Mouse (Mus musculus) gastrocnemius, adult 2 months (tissue): ENCODE measurements around the gene Pah. TPM values are rescaled to one million over a fixed set of nuclear protein-coding genes. Genes with fewer than 3 reads are reported as not detected.
A peak's percentile ranks its signal among the peaks of the same experiment; 100 is the strongest.

ENCODE experiments used
- DNase-seq: peaks from one replicate; pipeline ENCODE4 v3.0.0; 2022
- H3K27ac ChIP-seq: fragments of 200-600 bp; 2 replicates; pipeline ENCODE4 v1.8.1; 2022; ENCODE audit warnings: mild to moderate bottlenecking
- H3K4me3 ChIP-seq: fragments of 200-600 bp; 2 replicates; pipeline ENCODE4 v1.8.1; 2022; ENCODE audit warnings: mild to moderate bottlenecking, moderate library complexity
- CTCF ChIP-seq: fragments of 200-600 bp; IDR thresholded peaks from 2 replicates; pipeline ENCODE4 v1.8.1; 2022; ENCODE audit warnings: antibody characterized with exemption, mild to moderate bottlenecking, moderate library complexity
- intact Hi-C: fragments of 180-260 bp; cut with DNase I; formaldehyde crosslinking; loops from one replicate; pipeline ENCODE4 v1.15.1; 2025
- total RNA-seq, 2 experiments: library from RNA; stranded (reverse); gene quantifications; 2 replicates each; pipeline ENCODE4 v1.2.3; 2021

The Pah gene
- total RNA-seq, 2 experiments from 2014 or later = not detected

DNA sequence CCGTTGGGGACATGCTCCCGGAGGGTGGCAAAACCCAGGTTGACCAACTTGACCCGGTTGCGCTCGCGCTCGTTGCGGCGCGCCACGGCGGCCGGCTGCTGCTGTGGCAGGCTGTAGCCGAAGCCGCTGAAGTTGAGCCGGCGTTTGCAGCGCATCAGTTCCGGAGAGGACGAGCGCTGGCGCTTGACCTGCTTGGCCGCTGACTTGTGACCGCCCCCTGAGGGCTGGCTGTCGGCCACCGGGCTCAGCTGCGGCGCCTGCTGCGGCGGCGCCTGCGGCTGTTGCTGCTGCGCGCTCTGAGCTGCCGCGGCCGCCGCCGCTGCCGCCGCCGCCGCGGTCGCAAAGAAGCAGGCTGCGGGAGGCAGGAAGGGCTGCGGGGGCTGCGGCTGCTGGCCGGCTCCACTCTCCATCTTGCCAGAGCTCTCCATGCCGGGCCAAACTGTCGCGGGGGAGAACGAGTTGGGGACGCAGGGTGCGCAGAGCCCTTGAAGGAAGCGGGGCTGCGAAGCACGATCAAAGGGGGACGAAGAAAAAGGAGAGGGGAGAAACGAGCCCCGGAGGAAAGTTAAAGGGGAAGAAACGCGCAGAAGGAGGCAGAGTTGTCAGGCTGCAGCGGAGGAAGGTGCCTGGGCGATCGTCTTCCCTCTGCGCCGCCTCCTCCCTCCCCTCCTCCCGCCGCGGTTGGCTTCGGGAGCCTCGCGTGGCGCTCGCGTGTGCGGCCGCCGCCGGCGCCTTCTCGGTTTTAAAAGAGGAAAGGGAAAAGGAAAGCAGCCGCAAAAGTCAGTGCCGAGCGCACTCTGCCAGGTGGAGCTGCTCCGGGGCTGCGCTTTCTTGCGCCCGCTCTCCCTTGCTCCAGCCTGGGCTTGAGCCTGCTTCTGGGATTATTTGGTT lies 28.7 kb upstream of the Pah start:
- peak overlapping the region; percentile 70 for H3K4me3 ChIP-seq
- intact Hi-C loops = no loop called here
- peak; percentile 70 for DNase-seq
- H3K27ac ChIP-seq = no peak overlapping the region
- TF ChIP-seq CTCF = no peak

DNA sequence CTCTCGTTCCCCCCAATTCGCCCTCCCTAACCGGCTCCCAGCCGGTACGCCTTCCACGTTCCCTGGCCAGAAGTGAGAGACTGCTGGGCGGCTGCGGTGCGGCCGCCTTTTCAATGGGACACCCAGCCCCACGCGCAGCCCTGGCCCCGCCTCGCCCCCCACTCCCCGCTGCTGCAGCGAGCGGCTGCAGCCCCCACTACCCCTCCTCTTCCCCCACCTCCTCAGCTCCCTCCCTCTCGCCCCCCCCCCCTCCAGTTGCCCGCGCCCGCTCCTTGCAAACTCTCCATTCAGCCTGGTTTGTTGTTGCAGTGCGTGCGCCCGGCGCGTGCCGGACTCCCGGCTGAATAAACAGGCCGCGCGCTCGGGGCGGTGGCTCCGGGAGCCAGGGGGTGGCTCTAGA lies 28.0 kb upstream of the Pah start, which contains the start of gene Ascl1:
Gene Ascl1 (minus strand): TSS at position 85 of the 400 bp plus-strand sequence.
- Histone ChIP-seq H3K4me3 (peak within 1 kb of the TSS; percentile 70), H3K27ac (no peak within 1 kb of the TSS)
- intact Hi-C loops = no loop called here
- no peak for DNase-seq
- no peak for TF ChIP-seq CTCF

DNA sequence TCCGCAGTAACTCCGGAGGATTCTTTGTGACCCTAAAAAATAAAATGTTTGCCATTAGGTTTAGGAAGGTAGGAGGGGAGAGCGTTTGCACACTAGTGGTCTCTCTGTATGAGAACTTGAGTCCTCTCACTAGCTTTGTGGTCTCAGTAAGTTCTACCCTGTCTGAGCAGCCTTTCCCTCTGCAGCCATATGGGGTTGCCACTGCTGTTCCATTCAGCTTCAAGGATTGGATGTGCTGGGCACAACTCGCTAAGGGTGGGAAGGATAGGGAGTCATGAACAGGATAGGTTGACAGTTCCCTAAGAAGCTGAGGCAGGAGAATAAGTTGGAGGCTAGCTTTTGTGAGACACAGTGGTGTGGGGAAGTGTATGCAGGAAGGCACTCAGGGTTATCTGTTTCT lies 27.4 kb upstream of the Pah start:
- Histone ChIP-seq H3K27ac (no peak overlapping the region), H3K4me3 (no peak overlapping the region; the same call in 1 of the 2 replicates)
- intact Hi-C loops = no loop called here
- no peak for TF ChIP-seq CTCF
- no peak for DNase-seq

GRCm38 (mm10) chr10:87494596-87494995 lies 27.0 kb upstream of the Pah start:
- TF ChIP-seq CTCF = no peak
- peak; percentile 60 for DNase-seq
- intact Hi-C loops = no loop called here
- H3K27ac ChIP-seq = no peak overlapping the region
- peak overlapping the region; percentile 24 for H3K4me3 ChIP-seq

DNA sequence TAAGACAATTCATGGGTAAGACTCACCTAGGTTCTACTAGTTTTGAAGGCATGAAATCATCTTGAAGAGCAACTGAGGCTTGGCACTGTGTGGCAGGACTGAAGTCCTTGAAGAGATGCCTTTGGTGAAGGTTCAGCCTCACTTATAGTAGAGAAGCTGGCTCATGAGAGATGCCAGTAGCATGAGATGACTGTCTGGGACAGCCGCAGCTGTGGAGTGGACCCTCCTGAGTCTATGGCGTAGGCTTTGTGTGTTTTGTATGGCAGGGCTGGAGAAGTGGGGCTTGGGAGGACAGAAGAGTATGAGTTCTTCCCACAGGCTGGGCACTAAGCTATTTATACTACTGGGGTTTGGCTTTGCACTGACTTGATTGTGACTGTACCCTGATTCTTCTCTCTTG lies 24.5 kb upstream of the Pah start:
- no peak overlapping the region for H3K4me3 ChIP-seq
- intact Hi-C loops = no loop called here
- TF ChIP-seq CTCF = no peak
- H3K27ac ChIP-seq = no peak overlapping the region
- DNase-seq = no peak

GRCm38 (mm10) chr10:87500926-87501658 lies 20.5 kb upstream of the Pah start:
- intact Hi-C loops = no loop called here
- Histone ChIP-seq H3K4me3 (no peak overlapping the region), H3K27ac (no peak overlapping the region)
- no peak for TF ChIP-seq CTCF
- DNase-seq = no peak

DNA sequence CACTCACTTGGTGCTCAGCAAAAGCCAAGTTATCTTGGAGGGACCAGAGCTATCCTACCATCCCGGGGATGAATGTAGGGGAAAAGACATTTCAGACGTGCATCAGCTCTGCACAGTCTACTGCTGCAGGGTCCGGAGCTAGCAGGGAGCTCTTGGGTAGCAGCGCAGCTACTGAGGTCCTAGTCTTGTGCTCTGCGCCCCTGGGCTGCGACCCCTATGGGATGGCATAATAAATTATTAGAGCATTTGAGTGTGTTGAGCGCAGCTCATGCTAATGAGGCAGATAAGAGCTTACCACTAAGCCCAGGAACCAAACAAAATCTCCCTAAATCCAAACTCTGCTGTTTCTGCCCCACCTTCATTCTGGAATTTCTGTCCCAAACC lies 19.9 kb upstream of the Pah start:
- Histone ChIP-seq H3K27ac (no peak overlapping the region), H3K4me3 (no peak overlapping the region)
- TF ChIP-seq CTCF = no peak
- DNase-seq = no peak
- intact Hi-C loops = no loop called here

GRCm38 (mm10) chr10:87502283-87502682 lies 19.3 kb upstream of the Pah start:
- intact Hi-C loops = no loop called here
- DNase-seq = no peak
- no peak overlapping the region for H3K4me3 ChIP-seq
- no peak for TF ChIP-seq CTCF
- no peak overlapping the region for H3K27ac ChIP-seq

DNA sequence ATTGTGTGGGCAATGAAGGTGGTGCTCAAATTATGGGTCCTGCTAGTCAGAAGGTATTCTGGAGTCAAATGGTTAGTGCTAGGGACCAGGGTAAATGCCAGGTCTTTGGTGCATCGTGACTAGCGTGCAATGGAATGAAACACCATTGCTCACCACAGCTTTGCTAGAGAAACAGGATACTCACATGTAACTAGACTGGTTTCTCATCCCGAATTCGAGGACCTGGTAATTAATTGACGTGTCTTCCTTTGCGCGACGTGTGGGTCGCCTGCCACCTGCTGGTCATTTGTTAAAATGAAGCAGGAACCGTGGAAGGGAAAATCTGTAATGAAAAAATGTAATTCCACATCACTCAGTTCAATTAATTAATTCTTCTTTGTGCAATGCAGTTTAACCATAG lies 17.6 kb upstream of the Pah start:
- intact Hi-C loops = loop anchor here (1.0 kb wide), 1 partner anchor 479 kb away; no protein-coding TSS in a partner anchor
- TF ChIP-seq CTCF = peak; percentile 74

DNA sequence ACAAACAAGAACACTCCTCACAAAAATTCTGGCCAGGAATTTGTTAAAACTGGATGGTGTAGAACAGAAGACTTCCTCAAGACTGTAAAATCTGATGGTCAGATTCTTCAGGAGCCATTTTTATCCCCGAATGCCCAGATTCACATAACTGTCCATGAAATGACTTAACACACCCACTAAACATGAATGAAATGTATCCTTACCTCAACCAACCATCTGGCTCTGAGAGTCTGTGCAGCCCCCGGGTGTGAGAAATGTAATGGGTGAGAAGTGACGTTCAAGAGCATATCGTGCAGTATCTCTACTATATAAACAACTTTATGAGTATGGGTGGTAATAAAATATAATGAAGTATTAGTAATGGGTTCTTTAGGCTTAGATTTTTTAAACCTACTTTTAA lies 13.0 kb upstream of the Pah start:
- DNase-seq = no peak
- no peak for TF ChIP-seq CTCF
- intact Hi-C loops = no loop called here
- Histone ChIP-seq H3K27ac (no peak overlapping the region), H3K4me3 (no peak overlapping the region)

More for the DNA sequence above, 17.6 kb upstream of the Pah start:
- DNase-seq = peak; percentile 24
- no peak overlapping the region for H3K27ac ChIP-seq
- H3K4me3 ChIP-seq = no peak overlapping the region

GRCm38 (mm10) chr10:87513052-87513451 lies 8.5 kb upstream of the Pah start:
- TF ChIP-seq CTCF = no peak
- Histone ChIP-seq H3K4me3 (no peak overlapping the region), H3K27ac (no peak overlapping the region)
- no peak for DNase-seq
- intact Hi-C loops = no loop called here

DNA sequence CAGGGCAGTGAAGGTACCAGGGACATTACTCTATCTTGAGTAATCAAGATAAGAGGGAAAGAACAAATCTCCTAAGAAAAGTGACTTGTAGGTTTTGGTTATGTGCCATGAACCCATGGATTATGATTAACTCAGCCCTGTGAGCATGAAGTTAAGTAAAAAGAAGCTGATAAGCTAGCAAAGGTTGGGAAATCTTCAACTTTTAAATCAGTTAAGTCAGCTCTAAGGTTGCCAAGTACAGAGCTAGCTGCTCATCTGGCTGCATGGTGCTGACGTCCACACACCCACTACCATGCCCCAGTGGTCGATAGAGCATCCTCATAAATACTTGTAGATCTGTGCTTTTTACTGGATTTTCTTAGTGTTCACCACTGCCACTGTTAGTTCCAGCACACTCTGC lies 3.0 kb upstream of the Pah start:
- Histone ChIP-seq H3K27ac (no peak overlapping the region), H3K4me3 (no peak overlapping the region)
- DNase-seq = no peak
- intact Hi-C loops = no loop called here
- TF ChIP-seq CTCF = no peak

GRCm38 (mm10) chr10:87520401-87521116 lies 1.0 kb upstream of the Pah start:
- no peak for DNase-seq
- intact Hi-C loops = no loop called here
- no peak for TF ChIP-seq CTCF
- H3K4me3 ChIP-seq = no peak overlapping the region
- H3K27ac ChIP-seq = no peak overlapping the region
